Mouse (Mus musculus) stomach, postnatal 0 days (tissue): Measurements from ENCODE around the gene Pitpnm2.

ENCODE experiments used
- CTCF ChIP-seq: IDR thresholded peaks from 2 replicates; pipeline ENCODE4 v1.5.1; 2016; ENCODE audit warnings: antibody characterized with exemption, low read depth, mild to moderate bottlenecking, moderate library complexity
- EP300 ChIP-seq: optimal IDR thresholded peaks from 2 replicates; pipeline ENCODE3; 2016; ENCODE audit warnings: antibody characterized with exemption

GRCm38 (mm10) chr5:124069657-124070056 is 179.9 kb downstream of the Pitpnm2 start:
- TF ChIP-seq CTCF = no peak
- no peak for TF ChIP-seq EP300
